Mouse (Mus musculus) hindbrain, embryonic 10.5 days (tissue): Measurements from ENCODE around the gene Ebf3. TPM values are rescaled to one million over a fixed set of nuclear protein-coding genes. Genes with fewer than 3 reads are reported as not detected.
A peak's percentile ranks its signal among the peaks of the same experiment; 100 is the strongest.

Experiments
- DNase-seq: peaks from one replicate; pipeline ENCODE4 v3.0.0-alpha.2; 2017; ENCODE audit warnings: low spot score
- H3K27ac ChIP-seq: fragments of 300-500 bp; sonication (generic); 2 replicates; pipeline ENCODE4 v1.5.1; 2016; ENCODE audit warnings: mild to moderate bottlenecking, moderate library complexity
- H3K27me3 ChIP-seq: fragments of 300-500 bp; sonication (generic); 2 replicates; pipeline ENCODE4 v1.6.1; 2016; ENCODE audit warnings: mild to moderate bottlenecking; ENCODE audit not compliant: poor library complexity, insufficient read depth, severe bottlenecking
- H3K36me3 ChIP-seq: fragments of 300-500 bp; sonication (generic); 2 replicates; pipeline ENCODE4 v1.6.1; 2016; ENCODE audit warnings: mild to moderate bottlenecking, moderate library complexity
- H3K4me1 ChIP-seq: fragments of 300-500 bp; sonication (generic); replicated peaks from 2 replicates; pipeline ENCODE4 v1.6.1; 2016; ENCODE audit warnings: mild to moderate bottlenecking
- H3K4me3 ChIP-seq: fragments of 300-500 bp; sonication (generic); 2 replicates; pipeline ENCODE4 v1.5.1; 2016; ENCODE audit warnings: mild to moderate bottlenecking, moderate library complexity
- H3K9me3 ChIP-seq: fragments of 300-500 bp; sonication (generic); 2 replicates; pipeline ENCODE4 v1.6.1; 2016; ENCODE audit warnings: mild to moderate bottlenecking, moderate library complexity
- WGBS: fragments of 180-500 bp; shearing (Covaris S2); methylation state at CpG from one replicate; pipeline ENCODE4 v1.1.7; 2016; 5-methylcytosine and 5-hydroxymethylcytosine counted together
- polyA plus RNA-seq: library from polyadenylated mRNA; unstranded; fragments of >200 nt; fragmentation: Nextera tagmentation; extraction: Ambion mirVana; gene quantifications from 2 replicates; pipeline ENCODE4 v1.2.1, GENCODE M21; 2016

The Ebf3 gene
- polyA plus RNA-seq, 1 experiment from 2014 or later = 7.4 TPM

GRCm38 (mm10) chr7:137240481-137240880 lies 73.8 kb downstream of the Ebf3 start:
- H3K27me3 ChIP-seq = peaks cover 13% of the 10 kb centered on the region; the same call in 1 of the 2 replicates
- H3K9me3 ChIP-seq = no peaks in the 10 kb centered on the region
- H3K4me1 ChIP-seq = peaks cover 75% of the 10 kb centered on the region
- peaks cover 6% of the 10 kb centered on the region; the same call in 1 of the 2 replicates for H3K36me3 ChIP-seq
- WGBS = 93% methylated on average over 8 of the region's 8 CpGs
- no peak overlapping the region; the same call in 1 of the 2 replicates for H3K27ac ChIP-seq
- H3K4me3 ChIP-seq = no peak overlapping the region
- no peak for DNase-seq

GRCm38 (mm10) chr7:137239542-137240133 lies 74.6 kb downstream of the Ebf3 start:
- no peak overlapping the region for H3K4me3 ChIP-seq
- peaks cover 10% of the 10 kb centered on the region; the same call in 1 of the 2 replicates for H3K27me3 ChIP-seq
- peaks cover 66% of the 10 kb centered on the region for H3K4me1 ChIP-seq
- no peak for DNase-seq
- peaks cover 14% of the 10 kb centered on the region for H3K36me3 ChIP-seq
- 68% methylated on average over 5 of the region's 5 CpGs for WGBS
- H3K27ac ChIP-seq = no peak overlapping the region
- no peaks in the 10 kb centered on the region for H3K9me3 ChIP-seq

- Histone ChIP-seq H3K4me1 (peaks cover 46% of the 10 kb centered on the region), H3K27me3 (no peaks in the 10 kb centered on the region; the same call in 1 of the 2 replicates), H3K4me3 (no peak overlapping the region), H3K36me3 (peaks cover 22% of the 10 kb centered on the region), H3K27ac (no peak overlapping the region), H3K9me3 (no peaks in the 10 kb centered on the region)
- WGBS = 79% methylated on average over 12 of the region's 12 CpGs
- DNase-seq = no peak
Measured at GRCm38 (mm10) chr7:137237419-137237818, 76.8 kb downstream of the Ebf3 start.

GRCm38 (mm10) chr7:137223823-137224222 lies 90.4 kb downstream of the Ebf3 start:
- Histone ChIP-seq H3K4me1 (peaks cover 65% of the 10 kb centered on the region), H3K4me3 (no peak overlapping the region), H3K9me3 (no peaks in the 10 kb centered on the region), H3K27me3 (peaks cover 2% of the 10 kb centered on the region; the same call in 1 of the 2 replicates), H3K36me3 (peaks cover 36% of the 10 kb centered on the region), H3K27ac (no peak overlapping the region)
- WGBS = 89% methylated on average over 3 of the region's 3 CpGs
- no peak for DNase-seq

- H3K27me3 ChIP-seq = 0 out of 2 replicates have a peak, but pooled peaks cover 2% of the 10 kb centered on the region
- H3K27ac ChIP-seq = no peak overlapping the region
- H3K36me3 ChIP-seq = peaks cover 44% of the 10 kb centered on the region
- DNase-seq = no peak
- H3K4me3 ChIP-seq = no peak overlapping the region
- no peaks in the 10 kb centered on the region for H3K9me3 ChIP-seq
- H3K4me1 ChIP-seq = peaks cover 57% of the 10 kb centered on the region
- 90% methylated on average over 6 of the region's 6 CpGs for WGBS
Measured at GRCm38 (mm10) chr7:137222831-137223505, 91.3 kb downstream of the Ebf3 start.

- peaks cover 49% of the 10 kb centered on the region for H3K36me3 ChIP-seq
- peak overlapping the region; percentile 70 for H3K27ac ChIP-seq
- no peak overlapping the region; the same call in 1 of the 2 replicates for H3K4me3 ChIP-seq
- H3K4me1 ChIP-seq = peaks cover 43% of the 10 kb centered on the region
- DNase-seq = peak; percentile 49
- H3K9me3 ChIP-seq = no peaks in the 10 kb centered on the region
- WGBS = 45% methylated on average over 6 of the region's 6 CpGs
- 0 out of 2 replicates have a peak, but pooled peaks cover 2% of the 10 kb centered on the region for H3K27me3 ChIP-seq
Measured at GRCm38 (mm10) chr7:137221599-137221998, 92.6 kb downstream of the Ebf3 start.

- peaks cover 51% of the 10 kb centered on the region for H3K36me3 ChIP-seq
- no peak for DNase-seq
- WGBS = 93% methylated on average over 4 of the region's 4 CpGs
- no peak overlapping the region for H3K4me3 ChIP-seq
- 0 out of 2 replicates have a peak, but pooled peaks cover 2% of the 10 kb centered on the region for H3K27me3 ChIP-seq
- H3K4me1 ChIP-seq = peaks cover 31% of the 10 kb centered on the region
- no peak overlapping the region for H3K27ac ChIP-seq
- H3K9me3 ChIP-seq = no peaks in the 10 kb centered on the region
Measured at GRCm38 (mm10) chr7:137220436-137220835, 93.8 kb downstream of the Ebf3 start.

GRCm38 (mm10) chr7:137218706-137219105 lies 95.5 kb downstream of the Ebf3 start:
- Histone ChIP-seq H3K27me3 (no peaks in the 10 kb centered on the region), H3K4me3 (no peak overlapping the region), H3K27ac (no peak overlapping the region), H3K36me3 (peaks cover 42% of the 10 kb centered on the region), H3K4me1 (peaks cover 22% of the 10 kb centered on the region), H3K9me3 (no peaks in the 10 kb centered on the region)
- 94% methylated on average over 12 of the region's 12 CpGs for WGBS
- DNase-seq = no peak

- H3K36me3 ChIP-seq = peaks cover 23% of the 10 kb centered on the region
- whole genome bisulfite sequencing = 79% methylated on average over 1 of the region's 1 CpGs
- no peak overlapping the region for H3K4me3 ChIP-seq
- no peaks in the 10 kb centered on the region for H3K9me3 ChIP-seq
- H3K27me3 ChIP-seq = no peaks in the 10 kb centered on the region
- peaks cover 25% of the 10 kb centered on the region for H3K4me1 ChIP-seq
- H3K27ac ChIP-seq = no peak overlapping the region
- DNase-seq = no peak
Measured at GRCm38 (mm10) chr7:137213444-137213843, 100.8 kb downstream of the Ebf3 start.

GRCm38 (mm10) chr7:137211332-137211731 lies 102.9 kb downstream of the Ebf3 start:
- Histone ChIP-seq H3K27ac (no peak overlapping the region), H3K4me3 (no peak overlapping the region), H3K4me1 (peaks cover 44% of the 10 kb centered on the region), H3K9me3 (no peaks in the 10 kb centered on the region), H3K27me3 (no peaks in the 10 kb centered on the region), H3K36me3 (peaks cover 11% of the 10 kb centered on the region)
- no peak for DNase-seq
- WGBS = 80% methylated on average over 4 of the region's 4 CpGs

GRCm38 (mm10) chr7:137209688-137210345 lies 104.4 kb downstream of the Ebf3 start:
- 74% methylated on average over 15 of the region's 15 CpGs for WGBS
- H3K36me3 ChIP-seq = peaks cover 12% of the 10 kb centered on the region
- H3K9me3 ChIP-seq = no peaks in the 10 kb centered on the region
- no peaks in the 10 kb centered on the region for H3K27me3 ChIP-seq
- H3K27ac ChIP-seq = 0 out of 2 replicates have a peak overlapping the region, but pooled peaks have one; percentile 13
- no peak for DNase-seq
- peaks cover 56% of the 10 kb centered on the region for H3K4me1 ChIP-seq
- no peak overlapping the region for H3K4me3 ChIP-seq

GRCm38 (mm10) chr7:137208556-137208955 lies 105.7 kb downstream of the Ebf3 start:
- Histone ChIP-seq H3K9me3 (no peaks in the 10 kb centered on the region), H3K27me3 (no peaks in the 10 kb centered on the region), H3K4me3 (no peak overlapping the region), H3K4me1 (peaks cover 59% of the 10 kb centered on the region), H3K36me3 (peaks cover 11% of the 10 kb centered on the region), H3K27ac (peak overlapping the region; percentile 40; the same call in 1 of the 2 replicates)
- DNase-seq = no peak
- 69% methylated on average over 5 of the region's 5 CpGs for WGBS
